Mouse (Mus musculus) cortical plate, adult 2 months (tissue): ENCODE results near the gene Pde6h. TPM values are rescaled to one million over a fixed set of nuclear protein-coding genes. Genes with fewer than 3 reads are reported as not detected.

ENCODE experiments used
- H3K27ac ChIP-seq: fragments of 200-500 bp; 2 replicates; pipeline ENCODE4 v1.5.1; 2012; ENCODE audit warnings: low read length, control low read depth, inconsistent platforms; ENCODE audit not compliant: insufficient read depth
- H3K4me1 ChIP-seq: fragments of 200-500 bp; 2 replicates; pipeline ENCODE4 v1.6.1; 2011; ENCODE audit warnings: low read length; ENCODE audit not compliant: control insufficient read depth, insufficient read depth
- H3K4me3 ChIP-seq: fragments of 200-500 bp; 2 replicates; pipeline ENCODE4 v1.5.1; 2011; ENCODE audit warnings: mild to moderate bottlenecking, low read length, control low read depth; ENCODE audit not compliant: insufficient read depth
- CTCF ChIP-seq: fragments of 200-500 bp; IDR thresholded peaks from 2 replicates; pipeline ENCODE4 v1.5.1; 2011; ENCODE audit warnings: mild to moderate bottlenecking, control low read depth, low read length; ENCODE audit not compliant: insufficient read depth; ENCODE audit errors: extremely low read depth
- POLR2A ChIP-seq: fragments of 200-500 bp; IDR thresholded peaks from 2 replicates; pipeline ENCODE4 v1.6.1; 2011; ENCODE audit warnings: mild to moderate bottlenecking, low read length, control low read depth; ENCODE audit not compliant: insufficient read depth; ENCODE audit errors: extremely low read depth
- polyA plus RNA-seq: library from polyadenylated mRNA; depleted of rRNA; stranded (reverse); fragments of >200 nt; gene quantifications from 2 replicates; pipeline ENCODE4 v1.2.3, GENCODE M21; 2012

Pde6h gene
- polyA plus RNA-seq, 1 experiment = 0.46 TPM

- H3K4me1 ChIP-seq = peaks cover 2% of the 10 kb centered on the region
- TF ChIP-seq POLR2A = no peak
- TF ChIP-seq CTCF = no peak
- no peak overlapping the region for H3K4me3 ChIP-seq
- no peak overlapping the region for H3K27ac ChIP-seq
Observed at GRCm38 (mm10) chr6:136910247-136910890, 13.3 kb upstream of the Pde6h start.

GRCm38 (mm10) chr6:136912751-136913265, 10.8 kb upstream of the Pde6h start:
- H3K4me1 ChIP-seq = no peaks in the 10 kb centered on the region; the same call in 1 of the 2 replicates
- no peak overlapping the region for H3K4me3 ChIP-seq
- no peak overlapping the region for H3K27ac ChIP-seq
- no peak for TF ChIP-seq POLR2A
- no peak for TF ChIP-seq CTCF

GRCm38 (mm10) chr6:136913384-136914126, 10.1 kb upstream of the Pde6h start:
- TF ChIP-seq CTCF (no peak), POLR2A (no peak)
- Histone ChIP-seq H3K27ac (no peak overlapping the region), H3K4me3 (no peak overlapping the region), H3K4me1 (no peaks in the 10 kb centered on the region; the same call in 1 of the 2 replicates)

DNA sequence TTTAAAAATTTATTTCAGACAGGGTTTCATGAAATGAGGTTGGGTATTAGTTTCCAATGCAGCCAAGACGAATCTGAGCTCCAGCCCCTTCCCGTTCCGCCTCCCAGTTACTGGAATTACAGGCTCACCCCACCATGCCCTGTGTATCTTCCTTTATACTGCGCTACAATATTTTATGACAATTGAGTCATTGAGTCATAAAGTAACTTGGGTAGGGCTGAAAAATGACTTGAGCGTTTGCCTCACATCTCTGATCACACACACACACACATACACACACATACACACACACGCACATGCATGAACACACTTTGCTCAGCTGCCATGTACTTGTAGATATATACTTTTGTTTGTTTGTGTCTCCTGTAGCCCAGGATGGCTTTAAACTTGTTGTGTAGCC, 9.4 kb upstream of the Pde6h start:
- H3K4me3 ChIP-seq = no peak overlapping the region
- TF ChIP-seq POLR2A (no peak), CTCF (no peak)

GRCm38 (mm10) chr6:136915721-136916395, 7.8 kb upstream of the Pde6h start:
- Histone ChIP-seq H3K4me3 (no peak overlapping the region), H3K27ac (no peak overlapping the region), H3K4me1 (peaks cover 1% of the 10 kb centered on the region; the same call in 1 of the 2 replicates)
- TF ChIP-seq POLR2A (no peak), CTCF (no peak)

More for the DNA sequence above, 9.4 kb upstream of the Pde6h start:
- Histone ChIP-seq H3K4me1 (no peaks in the 10 kb centered on the region; the same call in 1 of the 2 replicates), H3K27ac (no peak overlapping the region)

- TF ChIP-seq POLR2A (no peak), CTCF (no peak)
- no peak overlapping the region for H3K27ac ChIP-seq
- no peak overlapping the region for H3K4me3 ChIP-seq
- peaks cover 1% of the 10 kb centered on the region; the same call in 1 of the 2 replicates for H3K4me1 ChIP-seq
Observed at GRCm38 (mm10) chr6:136917885-136918284, 5.7 kb upstream of the Pde6h start.

DNA sequence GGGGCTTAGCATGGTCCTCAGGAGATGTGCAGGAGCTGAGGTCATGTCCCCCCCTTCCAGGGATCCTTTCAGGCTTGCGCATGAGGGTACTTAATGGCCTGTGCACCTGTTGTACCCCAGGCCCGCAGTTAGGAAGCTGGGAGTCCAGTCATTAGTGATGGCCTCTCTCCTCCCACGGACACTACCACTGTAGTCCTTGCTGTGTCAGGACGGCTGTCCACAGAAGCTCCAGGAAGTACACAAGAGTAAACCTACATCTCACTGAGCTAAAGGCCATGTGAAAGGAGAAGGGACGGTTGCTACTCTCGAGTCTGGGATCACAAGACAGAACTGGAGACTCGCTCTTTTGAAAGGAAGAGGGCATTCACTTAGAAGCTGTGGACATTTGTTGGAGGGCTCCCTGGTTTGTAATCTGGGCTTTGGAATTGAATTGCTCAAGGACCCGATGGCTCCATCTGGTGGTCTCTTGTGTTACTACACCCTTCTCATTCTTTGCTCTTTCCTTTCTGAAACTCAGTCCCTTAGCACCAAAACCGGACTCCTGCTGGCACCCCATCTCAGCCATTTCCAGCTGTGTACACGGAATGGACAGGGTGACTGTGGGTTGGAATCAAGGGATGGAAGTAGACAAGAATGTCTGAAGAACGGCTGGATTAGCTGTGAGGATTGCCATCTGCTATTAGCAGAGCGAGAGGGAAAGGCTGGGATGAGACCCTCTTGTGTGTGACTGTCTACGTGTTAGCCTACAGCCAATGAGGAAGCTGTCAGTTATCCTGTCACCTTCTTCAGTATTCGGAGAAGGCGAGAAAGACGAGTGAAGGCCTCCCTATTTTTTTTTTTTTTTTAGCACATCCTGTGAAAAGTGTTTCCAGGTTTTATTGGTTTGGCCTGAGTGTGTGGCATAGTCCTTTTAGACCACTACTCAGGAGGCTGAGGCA, 3.0 kb upstream of the Pde6h start:
- Histone ChIP-seq H3K4me1 (peaks cover 1% of the 10 kb centered on the region; the same call in 1 of the 2 replicates), H3K27ac (no peak overlapping the region)
- peak; percentile 63 for TF ChIP-seq CTCF
- no peak for TF ChIP-seq POLR2A

DNA sequence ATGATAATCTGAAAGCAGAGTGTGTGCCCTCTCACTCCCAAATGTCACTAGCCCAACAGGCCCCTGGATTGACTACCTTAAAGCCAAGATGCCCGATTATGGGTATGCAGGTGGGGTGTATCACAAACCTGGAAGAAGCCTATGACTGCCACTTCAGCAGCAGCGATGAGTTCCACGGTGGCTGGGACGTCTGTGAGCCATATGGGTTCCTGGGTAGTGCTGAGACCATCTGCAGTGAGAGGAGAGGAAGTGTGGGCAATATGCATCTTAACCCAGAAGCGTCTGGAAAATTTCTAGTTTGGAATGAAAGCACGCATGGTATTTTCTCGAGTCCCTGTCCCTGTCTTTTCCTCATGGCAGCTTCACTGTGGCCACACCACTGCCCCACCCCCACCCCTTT, 2.0 kb upstream of the Pde6h start:
- Histone ChIP-seq H3K4me1 (peaks cover 1% of the 10 kb centered on the region; the same call in 1 of the 2 replicates), H3K4me3 (no peak overlapping the region), H3K27ac (no peak overlapping the region)
- no peak for TF ChIP-seq POLR2A

More for the DNA sequence above, 3.0 kb upstream of the Pde6h start:
- no peak overlapping the region for H3K4me3 ChIP-seq

- H3K27ac ChIP-seq = no peak within 1 kb of the TSS
- no peak for TF ChIP-seq CTCF
- peaks cover 1% of the 10 kb centered on the region; the same call in 1 of the 2 replicates for H3K4me1 ChIP-seq
Observed at GRCm38 (mm10) chr6:136922080-136922479, 1.6 kb upstream of the Pde6h start, which contains the start of gene Erp27. Gene Erp27 (minus strand): TSS chr6:136922180.

GRCm38 (mm10) chr6:136922871-136923270, 761 bp upstream of the Pde6h start:
- no peak overlapping the region for H3K27ac ChIP-seq
- H3K4me3 ChIP-seq = no peak overlapping the region
- H3K4me1 ChIP-seq = peaks cover 1% of the 10 kb centered on the region; the same call in 1 of the 2 replicates
- TF ChIP-seq CTCF (no peak), POLR2A (no peak)

More at GRCm38 (mm10) chr6:136922080-136922479, 1.6 kb upstream of the Pde6h start, which contains the start of gene Erp27:
- H3K4me3 ChIP-seq = no peak within 1 kb of the TSS
